Mouse (Mus musculus) C2C12 (cell line): ENCODE results near the gene Fgr.

Experiments used
- CEBPB ChIP-seq: IDR thresholded peaks from one replicate; pipeline ENCODE4 v1.6.1; 2011; ENCODE audit warnings: low read depth, mild to moderate bottlenecking, control low read depth, moderate library complexity
- CTCF ChIP-seq: IDR thresholded peaks from one replicate; pipeline ENCODE4 v1.5.1; 2011; ENCODE audit not compliant: control insufficient read depth, insufficient read depth, insufficient read length
- MAX ChIP-seq: IDR thresholded peaks from one replicate; pipeline ENCODE4 v1.6.1; 2011; ENCODE audit warnings: mild to moderate bottlenecking, control low read depth

GRCm38 (mm10) chr4:132930784-132931183 lies 43.1 kb upstream of the Fgr start:
- TF ChIP-seq MAX (no peak), CTCF (no peak), CEBPB (no peak)
